Comparison of ENCODE assay signal across 10 mouse cellular contexts in the genomic region with DNA sequence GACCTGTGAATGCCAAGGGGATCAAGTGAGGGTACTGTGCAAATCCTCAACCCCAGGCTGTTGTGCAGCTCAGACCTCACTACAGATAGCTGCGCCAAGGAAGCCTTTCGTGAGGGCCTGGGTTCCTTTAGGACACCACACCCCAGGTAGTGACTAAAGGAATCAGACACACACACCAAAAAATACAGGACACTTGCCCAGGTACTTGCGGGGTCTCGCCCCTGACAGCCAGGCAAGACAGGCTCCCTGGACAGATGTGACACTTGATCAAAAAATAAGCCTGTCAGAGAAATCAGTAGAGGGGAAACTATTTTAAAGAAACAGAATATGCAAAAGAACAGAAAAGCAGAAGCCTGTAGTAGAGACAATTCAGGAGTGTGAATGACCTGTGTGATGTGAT. TPM values are rescaled to one million over a fixed set of nuclear protein-coding genes. Genes with fewer than 3 reads are reported as not detected.
DNase-seq lines count a peak whose midpoint lies in the region; ATAC-seq and TF ChIP-seq lines count a peak whose summit lies in the region.
"Had no signal": no experiment of that assay in that cellular context is flagged by ENCODE, and none has a peak within 500 bp of the region (broad histone marks: within the 10 kb centered on the region; RNA-seq: fewer than 3 reads in every experiment).

No protein-coding gene starts in this region.

- in situ Hi-C loops in ES-E14 (cut with MboI; ENCODE audit: low sequenced_read_pairs in 2 of 2, unreplicated experiment in 2 of 2): no loop called here

- 0 out of 2 replicates have a peak overlapping the region, but pooled peaks have one; percentile 39 for H3K27ac ChIP-seq in heart, embryonic 10.5 days
- H3K27ac ChIP-seq in ES-E14 (ENCODE audit: insufficient read depth, low read depth, low read length, poor library complexity, severe bottlenecking) (no peak overlapping the region), macrophage (no peak overlapping the region)
- H3K27ac ChIP-seq in hindbrain, embryonic 12.5 days: no peak overlapping the region

- ATAC-seq in hindbrain, embryonic 12.5 days (ENCODE audit: low FRiP score): no peak
- no peak for ATAC-seq in inflammation-experienced regulatory T-cells, adult 6 months

- H3K4me2 ChIP-seq in hindbrain, embryonic 12.5 days (replicated peaks): peak overlapping the region; percentile 92

- H3K27me3 ChIP-seq in heart, embryonic 10.5 days (ENCODE audit: insufficient read depth, poor library complexity, severe bottlenecking): peaks cover 7% of the 10 kb centered on the region; the same call in 1 of the 2 replicates
- no peaks in the 10 kb centered on the region for H3K27me3 ChIP-seq in hindbrain, embryonic 12.5 days

- H3K9ac ChIP-seq in ES-E14 (ENCODE audit: insufficient read depth, low read depth, low read length, poor library complexity, severe bottlenecking): 0 out of 2 replicates have a peak overlapping the region, but pooled peaks have one; percentile 58
- H3K9ac ChIP-seq in hindbrain, embryonic 12.5 days: peak overlapping the region; percentile 74

- H3K79me2 ChIP-seq in macrophage (ENCODE audit: inconsistent target): peaks cover 15% of the 10 kb centered on the region

- no peak for DNase-seq in heart, embryonic 10.5 days (ENCODE audit: low spot score)
- DNase-seq in heart, postnatal 14 days: no peak
- no peak for DNase-seq in ES-E14 (ENCODE audit: low read depth, low spot score)
- no peak for DNase-seq in cerebellum, postnatal 10 days
- DNase-seq in cerebellum, postnatal 36 days: no peak

- H3K4me1 ChIP-seq in heart, embryonic 10.5 days: peaks cover 48% of the 10 kb centered on the region
- H3K4me1 ChIP-seq in ES-E14 (ENCODE audit: control insufficient read depth in 2 of 2, insufficient read depth in 2 of 2, low read length in 2 of 2, poor library complexity in 1 of 2): peaks cover 3 to 33% of the 10 kb centered on the region in 2 experiments; a peak in 3 of 4 replicates
- H3K4me1 ChIP-seq in hindbrain, embryonic 12.5 days: peaks cover 38% of the 10 kb centered on the region

- peak overlapping the region; percentile 82 for H3K4me3 ChIP-seq in heart, embryonic 10.5 days
- H3K4me3 ChIP-seq in ES-E14 (ENCODE audit: insufficient read depth in 1 of 2, low read depth in 1 of 2, low read length in 2 of 2, poor library complexity in 1 of 2, severe bottlenecking in 1 of 2): peak overlapping the region in 1 of 2 experiments; percentile 93; a peak in 2 of 4 replicates
- H3K4me3 ChIP-seq in hindbrain, embryonic 12.5 days: peak overlapping the region; percentile 74
- H3K4me3 ChIP-seq in macrophage (ENCODE audit: inconsistent target): peak overlapping the region; percentile 44; the same call in 1 of the 2 replicates

- H3K9me3 ChIP-seq in heart, embryonic 10.5 days: no peaks in the 10 kb centered on the region
- no peaks in the 10 kb centered on the region for H3K9me3 ChIP-seq in ES-E14 (ENCODE audit: control insufficient read depth, insufficient read depth, low read depth, low read length)
- H3K9me3 ChIP-seq in hindbrain, embryonic 12.5 days (replicated peaks): no peaks in the 10 kb centered on the region

- 86% methylated on average over 4 of the region's 4 CpGs for WGBS in heart, embryonic 10.5 days
- WGBS in hindbrain, embryonic 12.5 days: 83% methylated on average over 4 of the region's 4 CpGs
- 96% methylated on average over 4 of the region's 4 CpGs for WGBS in macrophage (ENCODE audit: missing documents)

- intact Hi-C loops in heart, postnatal 14 days (cut with DNase I): loop anchor here (5.0 kb wide), 1 partner anchor 64 kb away; no protein-coding TSS in a partner anchor

- H3K36me3 ChIP-seq in heart, embryonic 10.5 days: peaks cover 26% of the 10 kb centered on the region
- H3K36me3 ChIP-seq in ES-E14 (ENCODE audit: control insufficient read depth, insufficient read depth, low read length, poor library complexity, severe bottlenecking): peaks cover 16% of the 10 kb centered on the region
- peaks cover 24% of the 10 kb centered on the region for H3K36me3 ChIP-seq in hindbrain, embryonic 12.5 days
- peaks cover 10% of the 10 kb centered on the region; the same call in 1 of the 2 replicates for H3K36me3 ChIP-seq in macrophage (ENCODE audit: inconsistent target)

TF ChIP-seq in ES-E14, 5 proteins besides CTCF, POLR2A, EP300 and RAD21:
- TF ChIP-seq ZNF384 (IDR thresholded peaks at IDR 0.05; ENCODE audit: low read depth, low read length) (no peak), MAFK (IDR thresholded peaks at IDR 0.05; ENCODE audit: insufficient read depth, low read depth, low read length) (no peak), CHD2 (IDR thresholded peaks at IDR 0.05; ENCODE audit: low read depth, low read length) (no peak), ZC3H11A (IDR thresholded peaks at IDR 0.05; ENCODE audit: borderline replicate concordance, low read depth, low read length) (no peak), HCFC1 (IDR thresholded peaks at IDR 0.05; ENCODE audit: borderline replicate concordance, insufficient read depth, low read length) (no peak)

RNA-seq across cellular contexts. Expression of a gene that starts 1.0 kb away (rescaled TPM):
- 14.3 and 15.0 TPM in 2 replicates for polyA plus RNA-seq in heart, embryonic 10.5 days (2016; fragmentation: Nextera tagmentation; extraction: Ambion mirVana)
- total RNA-seq in heart, postnatal 14 days (2021): 1 to 10 TPM; 2.2 to 3.0 TPM
- total RNA-seq in ES-E14 (2012; rRNA removed): 12.5 and 19.8 TPM in 2 replicates
- 22.2 and 24.3 TPM in 2 replicates for polyA plus RNA-seq in hindbrain, embryonic 12.5 days (2016; fragmentation: Nextera tagmentation; extraction: Ambion mirVana)
- 1 to 10 TPM in 3 of 26 experiments, under 1 TPM in 3, not detected in 20; 0.49 to 2.3 (median 0.97) TPM for total RNA-seq in macrophage (2018; cell fraction: chromatin; rRNA removed)
- total RNA-seq in macrophage (2018; cell fraction: cytosol; rRNA removed): under 1 TPM in 18 of 26 experiments, not detected in 8; 0.07 to 0.71 (median 0.22) TPM
- 1 to 10 TPM in 3 of 26 experiments, under 1 TPM in 3, not detected in 20; 0.39 to 2.2 (median 1.0) TPM for total RNA-seq in macrophage (2018; cell fraction: nucleus; rRNA removed)
- polyA plus RNA-seq in macrophage (2018): 0.43 to 1.1 TPM in 2 of 3 replicates, not detected in the other
- polyA plus RNA-seq in inflammation-experienced regulatory T-cells, adult 6 months (2017; shearing (Covaris generic)): 10 to 100 TPM in 1 of 3 experiments, 1 to 10 TPM in 2; 2.2 to 32.2 (median 3.5) TPM
- total RNA-seq: gastrocnemius, adult 8-10 months; liver, adult 2 months had no signal

RNA-seq across cellular contexts. Expression of a gene that starts 6.9 kb away (rescaled TPM):
- 57.4 and 76.2 TPM in 2 replicates for polyA plus RNA-seq in heart, embryonic 10.5 days (2016; fragmentation: Nextera tagmentation; extraction: Ambion mirVana)
- 10 to 100 TPM; 31.4 to 34.3 TPM for total RNA-seq in heart, postnatal 14 days (2021)
- 67.5 and 79.4 TPM in 2 replicates for total RNA-seq in ES-E14 (2012; rRNA removed)
- polyA plus RNA-seq in hindbrain, embryonic 12.5 days (2016; fragmentation: Nextera tagmentation; extraction: Ambion mirVana): 101 and 105 TPM in 2 replicates
- total RNA-seq in macrophage (2018; cell fraction: chromatin; rRNA removed): 100 to 1,000 TPM in 23 of 26 experiments, 10 to 100 TPM in 3; 78.1 to 296 (median 175) TPM
- total RNA-seq in macrophage (2018; cell fraction: cytosol; rRNA removed): 10 to 100 TPM; 42.7 to 66.1 (median 55.5) TPM
- total RNA-seq in macrophage (2018; cell fraction: nucleus; rRNA removed): 100 to 1,000 TPM in 22 of 26 experiments, 10 to 100 TPM in 4; 58.2 to 198 (median 148) TPM
- polyA plus RNA-seq in macrophage (2018): 34.9 to 62.7 TPM (median 47.3 TPM) in 3 replicates
- 10 to 100 TPM in 1 of 3 experiments, 1 to 10 TPM in 2; 8.8 to 15.0 (median 9.7) TPM for polyA plus RNA-seq in inflammation-experienced regulatory T-cells, adult 6 months (2017; shearing (Covaris generic))

RNA-seq across cellular contexts. Expression of a gene that starts 8.3 kb away (rescaled TPM):
- polyA plus RNA-seq in heart, embryonic 10.5 days (2016; fragmentation: Nextera tagmentation; extraction: Ambion mirVana): 478 and 538 TPM in 2 replicates
- total RNA-seq in heart, postnatal 14 days (2021): 10 to 100 TPM; 73.8 to 90.0 TPM
- total RNA-seq in ES-E14 (2012; rRNA removed): 198 and 217 TPM in 2 replicates
- 310 and 344 TPM in 2 replicates for polyA plus RNA-seq in hindbrain, embryonic 12.5 days (2016; fragmentation: Nextera tagmentation; extraction: Ambion mirVana)
- total RNA-seq in macrophage (2018; cell fraction: chromatin; rRNA removed): 10 to 100 TPM; 19.3 to 60.1 (median 31.2) TPM
- 100 to 1,000 TPM; 157 to 270 (median 221) TPM for total RNA-seq in macrophage (2018; cell fraction: cytosol; rRNA removed)
- 100 to 1,000 TPM in 2 of 26 experiments, 10 to 100 TPM in 24; 36.8 to 103 (median 75.2) TPM for total RNA-seq in macrophage (2018; cell fraction: nucleus; rRNA removed)
- 183 to 228 TPM (median 200 TPM) in 3 replicates for polyA plus RNA-seq in macrophage (2018)
- polyA plus RNA-seq in inflammation-experienced regulatory T-cells, adult 6 months (2017; shearing (Covaris generic)): 100 to 1,000 TPM; 196 to 371 (median 209) TPM

RNA-seq across cellular contexts. Expression of a gene that starts 33.9 kb away (rescaled TPM):
- 114 and 117 TPM in 2 replicates for polyA plus RNA-seq in heart, embryonic 10.5 days (2016; fragmentation: Nextera tagmentation; extraction: Ambion mirVana)
- total RNA-seq in heart, postnatal 14 days (2021): 10 to 100 TPM; 46.0 to 49.9 TPM
- 195 and 272 TPM in 2 replicates for total RNA-seq in ES-E14 (2012; rRNA removed)
- polyA plus RNA-seq in hindbrain, embryonic 12.5 days (2016; fragmentation: Nextera tagmentation; extraction: Ambion mirVana): 88.1 and 92.8 TPM in 2 replicates
- 100 to 1,000 TPM in 1 of 26 experiments, 10 to 100 TPM in 25; 44.6 to 104 (median 68.5) TPM for total RNA-seq in macrophage (2018; cell fraction: chromatin; rRNA removed)
- 100 to 1,000 TPM in 3 of 26 experiments, 10 to 100 TPM in 23; 57.6 to 104 (median 72.7) TPM for total RNA-seq in macrophage (2018; cell fraction: cytosol; rRNA removed)
- 100 to 1,000 TPM in 3 of 26 experiments, 10 to 100 TPM in 23; 60.7 to 127 (median 75.4) TPM for total RNA-seq in macrophage (2018; cell fraction: nucleus; rRNA removed)
- 69.2 to 91.5 TPM (median 78.4 TPM) in 3 replicates for polyA plus RNA-seq in macrophage (2018)
- polyA plus RNA-seq in inflammation-experienced regulatory T-cells, adult 6 months (2017; shearing (Covaris generic)): 10 to 100 TPM; 43.9 to 62.8 (median 60.7) TPM

RNA-seq across cellular contexts. Expression of a gene that starts 40.9 kb away (rescaled TPM):
- 0.18 and 0.68 TPM in 2 replicates for polyA plus RNA-seq in heart, embryonic 10.5 days (2016; fragmentation: Nextera tagmentation; extraction: Ambion mirVana)
- total RNA-seq in heart, postnatal 14 days (2021): 1 to 10 TPM in 1 of 2 experiments, under 1 TPM in 1; 0.65 to 1.6 TPM
- 0.62 and 1.4 TPM in 2 replicates for total RNA-seq in ES-E14 (2012; rRNA removed)
- 0.35 and 0.78 TPM in 2 replicates for polyA plus RNA-seq in hindbrain, embryonic 12.5 days (2016; fragmentation: Nextera tagmentation; extraction: Ambion mirVana)
- 10 to 100 TPM in 18 of 26 experiments, 1 to 10 TPM in 8; 1.8 to 41.4 (median 18.9) TPM for total RNA-seq in macrophage (2018; cell fraction: chromatin; rRNA removed)
- 10 to 100 TPM in 12 of 26 experiments, 1 to 10 TPM in 14; 2.5 to 20.8 (median 8.3) TPM for total RNA-seq in macrophage (2018; cell fraction: cytosol; rRNA removed)
- 10 to 100 TPM in 20 of 26 experiments, 1 to 10 TPM in 6; 3.7 to 37.4 (median 18.9) TPM for total RNA-seq in macrophage (2018; cell fraction: nucleus; rRNA removed)
- polyA plus RNA-seq in macrophage (2018): 3.6 to 11.3 TPM (median 8.4 TPM) in 3 replicates
- polyA plus RNA-seq in inflammation-experienced regulatory T-cells, adult 6 months (2017; shearing (Covaris generic)): 10 to 100 TPM; 61.5 to 73.9 (median 62.9) TPM
